Mouse (Mus musculus) CH12.LX (cell line): ENCODE data around the gene Pik3r2. TPM values are rescaled to one million over a fixed set of nuclear protein-coding genes. Genes with fewer than 3 reads are reported as not detected.

Experiments
- DNase-seq: peaks from one replicate; pipeline ENCODE4 v3.0.0-alpha.2; 2013; ENCODE audit errors: extremely low read depth
- H3K27ac ChIP-seq: 2 replicates; pipeline ENCODE4 v1.5.1; 2012; ENCODE audit warnings: low read depth, mild to moderate bottlenecking, control low read depth, moderate library complexity; ENCODE audit not compliant: insufficient read depth
- H3K27me3 ChIP-seq: replicated peaks from 2 replicates; pipeline ENCODE3; 2012; ENCODE audit warnings: inconsistent platforms
- H3K36me3 ChIP-seq, 2 experiments: replicated peaks in 1 of 2; 2 replicates each; pipeline versions ENCODE3 to v1.6.1; 2012; ENCODE audit warnings: inconsistent platforms in 1 of 2, low read length in 1 of 2, mild to moderate bottlenecking in 1 of 2, mixed read lengths in 1 of 2, moderate library complexity in 1 of 2; ENCODE audit not compliant: control insufficient read depth in 1 of 2, insufficient read depth in 1 of 2
- H3K4me1 ChIP-seq, 2 experiments: 2 replicates each; pipeline ENCODE4 v1.6.1; 2012; ENCODE audit warnings: inconsistent platforms in 1 of 2, moderate library complexity in 1 of 2; ENCODE audit not compliant: insufficient read depth in 2 of 2, control insufficient read depth in 1 of 2
- H3K4me2 ChIP-seq: 2 replicates; pipeline ENCODE4 v1.6.1; 2012; ENCODE audit warnings: low read depth, mild to moderate bottlenecking, control low read depth; ENCODE audit not compliant: poor library complexity, insufficient read depth, severe bottlenecking
- H3K4me3 ChIP-seq, 3 experiments: fragments of 150-350 bp in 1 of 3; sonication (generic) in 1 of 3; replicated peaks in 1 of 3; 2 replicates each; pipeline versions ENCODE3 to v1.5.1; 2011 to 2012; ENCODE audit warnings: low read depth in 2 of 3, low read length in 2 of 3, mild to moderate bottlenecking in 2 of 3, moderate library complexity in 2 of 3, control low read depth in 1 of 3, improper control_type of control experiment in 1 of 3, inconsistent platforms in 1 of 3, mixed read lengths in 1 of 3; ENCODE audit not compliant: poor library complexity in 1 of 3
- H3K79me2 ChIP-seq: replicated peaks from 2 replicates; pipeline ENCODE4 v1.6.1; 2012; ENCODE audit warnings: mild to moderate bottlenecking, moderate library complexity; ENCODE audit not compliant: control insufficient read depth, poor library complexity, insufficient read depth, severe bottlenecking; ENCODE audit errors: extremely low read depth
- H3K9ac ChIP-seq: 2 replicates; pipeline ENCODE4 v1.6.1; 2012; ENCODE audit warnings: low read depth, mild to moderate bottlenecking, control low read depth, moderate library complexity; ENCODE audit not compliant: insufficient read depth
- H3K9me3 ChIP-seq: replicated peaks from 2 replicates; pipeline ENCODE3; 2012; ENCODE audit warnings: low read length, inconsistent platforms, mixed read lengths
- CHD2 ChIP-seq: IDR thresholded peaks from 2 replicates; pipeline ENCODE4 v1.6.1; 2011; ENCODE audit warnings: low read length, improper control_type of control experiment
- ELF1 ChIP-seq: IDR thresholded peaks from 2 replicates; pipeline ENCODE4 v1.6.1; 2014; ENCODE audit warnings: low read depth, mild to moderate bottlenecking, inconsistent platforms, low read length, improper control_type of control experiment
- EP300 ChIP-seq: IDR thresholded peaks from 2 replicates; pipeline ENCODE4 v1.6.1; 2011; ENCODE audit warnings: low read length, improper control_type of control experiment
- ETS1 ChIP-seq: conservative IDR thresholded peaks from 2 replicates; pipeline ENCODE4 v1.6.1; 2012; ENCODE audit warnings: low read depth, mild to moderate bottlenecking, inconsistent platforms, low read length, improper control_type of control experiment, moderate library complexity
- GABPA ChIP-seq: IDR thresholded peaks from 2 replicates; pipeline ENCODE4 v1.6.1; 2012; ENCODE audit warnings: low read depth, low read length, improper control_type of control experiment, inconsistent platforms; ENCODE audit not compliant: insufficient replicate concordance
- HCFC1 ChIP-seq: IDR thresholded peaks from 2 replicates; pipeline ENCODE4 v1.6.1; 2012; ENCODE audit warnings: low read depth, mild to moderate bottlenecking, inconsistent platforms, low read length, improper control_type of control experiment
- IRF4 ChIP-seq: IDR thresholded peaks from 2 replicates; pipeline ENCODE4 v1.6.1; 2014; ENCODE audit warnings: low read depth, mild to moderate bottlenecking, inconsistent platforms, low read length, improper control_type of control experiment
- MEF2A ChIP-seq: IDR thresholded peaks from 2 replicates; pipeline ENCODE4 v1.6.1; 2014; ENCODE audit warnings: low read depth, mild to moderate bottlenecking, inconsistent platforms, low read length, improper control_type of control experiment, borderline replicate concordance
- MYC ChIP-seq: IDR thresholded peaks from 2 replicates; pipeline ENCODE4 v1.6.1; 2011; ENCODE audit warnings: low read depth, mild to moderate bottlenecking, improper control_type of control experiment, low read length
- POLR2A ChIP-seq: IDR thresholded peaks from 2 replicates; pipeline ENCODE4 v1.6.1; 2011; ENCODE audit warnings: low read depth, mild to moderate bottlenecking, improper control_type of control experiment, low read length
- POLR2AphosphoS2 ChIP-seq: IDR thresholded peaks from 2 replicates; pipeline ENCODE4 v1.6.1; 2011; ENCODE audit warnings: low read depth, low read length, improper control_type of control experiment
- RAD21 ChIP-seq: IDR thresholded peaks from 2 replicates; pipeline ENCODE4 v1.6.1; 2011; ENCODE audit warnings: low read depth, mild to moderate bottlenecking, low read length, improper control_type of control experiment, moderate library complexity
- SMC3 ChIP-seq: IDR thresholded peaks from 2 replicates; pipeline ENCODE4 v1.6.1; 2011; ENCODE audit warnings: low read depth, low read length, improper control_type of control experiment
- TCF12 ChIP-seq: IDR thresholded peaks from 2 replicates; pipeline ENCODE4 v1.6.1; 2014; ENCODE audit warnings: low read depth, mild to moderate bottlenecking, inconsistent platforms, low read length, improper control_type of control experiment
- USF1 ChIP-seq: IDR thresholded peaks from 2 replicates; pipeline ENCODE4 v1.6.1; 2014; ENCODE audit warnings: low read depth, mild to moderate bottlenecking, inconsistent platforms, low read length, improper control_type of control experiment
- ZKSCAN1 ChIP-seq: IDR thresholded peaks from 2 replicates; pipeline ENCODE4 v1.6.1; 2012; ENCODE audit warnings: low read depth, inconsistent platforms, low read length, improper control_type of control experiment, borderline replicate concordance
- dilution Hi-C: fragments of 300-500 bp; cut with MboI; formaldehyde crosslinking; loops from 2 replicates; pipeline ENCODE4 v1.14.3; 2020; ENCODE audit warnings: low sequenced_read_pairs; ENCODE audit not compliant: extremely low pct_unique_long_range_greater_than_20kb, extremely low pct_ligation_motif_present
- in situ Hi-C: fragments of 300-500 bp; cut with MboI; formaldehyde crosslinking; loops from 3 replicates; pipeline ENCODE4 v1.14.3; 2019; ENCODE audit warnings: low sequenced_read_pairs, low pct_ligation_motif_present, low pct_unique_long_range_greater_than_20kb, mixed read lengths
- polyA plus RNA-seq: library from polyadenylated mRNA; unstranded; fragments of >175 nt; gene quantifications from 2 replicates; pipeline ENCODE4 v1.2.1, GENCODE M21; 2012; ENCODE audit warnings: low read depth; ENCODE audit not compliant: insufficient read length
- total RNA-seq, 2 experiments: library from RNA; depleted of rRNA; stranded (reverse); fragments of 300-350 nt in 1 of 2; fragments of >200 nt in 1 of 2; gene quantifications; 2 replicates each; pipeline ENCODE4 v1.2.3; 2012 to 2014

Gene Pik3r2
- total and polyA plus RNA-seq, 3 experiments: 13.8 to 45.9 (median 25.8) TPM

- no peak for DNase-seq
- H3K4me1 ChIP-seq: peaks cover 15 to 19% of the 10 kb centered on the region in 2 experiments
- in situ Hi-C loops: no loop called here
- dilution Hi-C loops: no loop called here
- H3K27ac ChIP-seq: no peak overlapping the region
- no peak overlapping the region for H3K4me3 ChIP-seq
- no peak overlapping the region for H3K9ac ChIP-seq
- peaks cover 2% of the 10 kb centered on the region for H3K27me3 ChIP-seq
- H3K36me3 ChIP-seq: peaks cover 68 to 77% of the 10 kb centered on the region in 2 experiments
- H3K79me2 ChIP-seq: peaks cover 4% of the 10 kb centered on the region; the same call in 1 of the 2 replicates
- no peak for TF ChIP-seq ELF1
- TF ChIP-seq EP300: no peak
- no peak for TF ChIP-seq GABPA
- TF ChIP-seq IRF4: no peak
- no peak for TF ChIP-seq ETS1
- no peak for TF ChIP-seq CHD2
- TF ChIP-seq RAD21: no peak
- TF ChIP-seq POLR2A: no peak
- no peak for TF ChIP-seq SMC3
- TF ChIP-seq HCFC1: no peak
- no peak for TF ChIP-seq MYC
- no peaks in the 10 kb centered on the region for H3K9me3 ChIP-seq
- H3K4me2 ChIP-seq: no peak overlapping the region
Observed at GRCm38 (mm10) chr8:70787941-70788667, 11.6 kb upstream of the Pik3r2 start.

- H3K27ac ChIP-seq: no peak overlapping the region
- peaks cover 9 to 12% of the 10 kb centered on the region in 2 experiments for H3K4me1 ChIP-seq
- no peaks in the 10 kb centered on the region for H3K27me3 ChIP-seq
- DNase-seq: no peak
- H3K36me3 ChIP-seq: peaks cover 74 to 82% of the 10 kb centered on the region in 2 experiments
- H3K4me3 ChIP-seq: no peak overlapping the region
- in situ Hi-C loops (no loop called here), dilution Hi-C loops (no loop called here)
- H3K79me2 ChIP-seq: peaks cover 4% of the 10 kb centered on the region; the same call in 1 of the 2 replicates
- H3K9ac ChIP-seq: no peak overlapping the region
- H3K9me3 ChIP-seq: no peaks in the 10 kb centered on the region
- no peak for TF ChIP-seq ZKSCAN1
- TF ChIP-seq USF1: no peak
- TF ChIP-seq HCFC1: no peak
- TF ChIP-seq TCF12: no peak
- TF ChIP-seq MEF2A: no peak
- no peak for TF ChIP-seq POLR2AphosphoS2
- TF ChIP-seq POLR2A: no peak
- TF ChIP-seq MYC: no peak
- H3K4me2 ChIP-seq: no peak overlapping the region
Observed at GRCm38 (mm10) chr8:70787051-70787445, 10.5 kb upstream of the Pik3r2 start.
